Mouse (Mus musculus): ENCODE data around the gene Tgfb2.

Gene Tgfb2

GRCm38 (mm10) chr1:186705203-186705914, 430 bp downstream of the Tgfb2 start:
- peak overlapping the region; percentile 80 for H3K4me3 ChIP-seq (replicated peaks; ENCODE audit: low read length)

GRCm38 (mm10) chr1:186703980-186704701, 1.6 kb downstream of the Tgfb2 start:
- TF ChIP-seq CTCF (conservative IDR thresholded peaks at IDR 0.05; ENCODE audit: low read length) (no peak), POU5F1 (IDR thresholded peaks at IDR 0.05; ENCODE audit: borderline replicate concordance, low read length) (no peak), NANOG (IDR thresholded peaks at IDR 0.05; ENCODE audit: borderline replicate concordance, low read length) (no peak)
- peaks cover 15% of the 10 kb centered on the region for H3K9me3 ChIP-seq (ENCODE audit: low read length)
- no peaks in the 10 kb centered on the region for H3K36me3 ChIP-seq (ENCODE audit: insufficient read depth, low read length)
- peaks cover 18% of the 10 kb centered on the region for H3K4me1 ChIP-seq (replicated peaks; ENCODE audit: low read depth, low read length)
- peaks cover 59% of the 10 kb centered on the region for H3K27me3 ChIP-seq (ENCODE audit: insufficient read depth, low read length)
- H3K4me3 ChIP-seq (replicated peaks; ENCODE audit: low read length): peak overlapping the region; percentile 56

More at GRCm38 (mm10) chr1:186705203-186705914, 430 bp downstream of the Tgfb2 start:
- no peaks in the 10 kb centered on the region for H3K36me3 ChIP-seq (ENCODE audit: insufficient read depth, low read length)
- H3K27me3 ChIP-seq (ENCODE audit: insufficient read depth, low read length): peaks cover 59% of the 10 kb centered on the region
- peaks cover 18% of the 10 kb centered on the region for H3K4me1 ChIP-seq (replicated peaks; ENCODE audit: low read depth, low read length)
- TF ChIP-seq POU5F1 (IDR thresholded peaks at IDR 0.05; ENCODE audit: borderline replicate concordance, low read length) (no peak), NANOG (IDR thresholded peaks at IDR 0.05; ENCODE audit: borderline replicate concordance, low read length) (no peak), CTCF (conservative IDR thresholded peaks at IDR 0.05; ENCODE audit: low read length) (no peak)
- peaks cover 15% of the 10 kb centered on the region for H3K9me3 ChIP-seq (ENCODE audit: low read length)

- Histone ChIP-seq H3K27me3 (ENCODE audit: insufficient read depth, low read length) (peaks cover 59% of the 10 kb centered on the region), H3K4me1 (replicated peaks; ENCODE audit: low read depth, low read length) (peaks cover 18% of the 10 kb centered on the region), H3K36me3 (ENCODE audit: insufficient read depth, low read length) (no peaks in the 10 kb centered on the region), H3K4me3 (replicated peaks; ENCODE audit: low read length) (peak overlapping the region; percentile 56; the same call in 1 of the 2 replicates), H3K9me3 (ENCODE audit: low read length) (peaks cover 15% of the 10 kb centered on the region)
- no peak for TF ChIP-seq CTCF (conservative IDR thresholded peaks at IDR 0.05; ENCODE audit: low read length)
- TF ChIP-seq NANOG (IDR thresholded peaks at IDR 0.05; ENCODE audit: borderline replicate concordance, low read length): no peak
- no peak for TF ChIP-seq POU5F1 (IDR thresholded peaks at IDR 0.05; ENCODE audit: borderline replicate concordance, low read length)
These were observed 2.4 kb downstream of the Tgfb2 start for GRCm38 (mm10) chr1:186703256-186703979.

- H3K36me3 ChIP-seq (ENCODE audit: insufficient read depth, low read length): no peaks in the 10 kb centered on the region
- TF ChIP-seq NANOG (IDR thresholded peaks at IDR 0.05; ENCODE audit: borderline replicate concordance, low read length): no peak
- no peak for TF ChIP-seq CTCF (conservative IDR thresholded peaks at IDR 0.05; ENCODE audit: low read length)
- no peak for TF ChIP-seq POU5F1 (IDR thresholded peaks at IDR 0.05; ENCODE audit: borderline replicate concordance, low read length)
- peaks cover 52% of the 10 kb centered on the region for H3K27me3 ChIP-seq (ENCODE audit: insufficient read depth, low read length)
- peaks cover 11% of the 10 kb centered on the region for H3K9me3 ChIP-seq (ENCODE audit: low read length)
- H3K4me3 ChIP-seq (replicated peaks; ENCODE audit: low read length): no peak overlapping the region
- H3K4me1 ChIP-seq (replicated peaks; ENCODE audit: low read depth, low read length): peaks cover 18% of the 10 kb centered on the region
These were observed 3.2 kb downstream of the Tgfb2 start for GRCm38 (mm10) chr1:186702391-186703255.

- H3K36me3 ChIP-seq (ENCODE audit: insufficient read depth, low read length): no peaks in the 10 kb centered on the region
- no peak for TF ChIP-seq NANOG (IDR thresholded peaks at IDR 0.05; ENCODE audit: borderline replicate concordance, low read length)
- TF ChIP-seq POU5F1 (IDR thresholded peaks at IDR 0.05; ENCODE audit: borderline replicate concordance, low read length): no peak
- TF ChIP-seq CTCF (conservative IDR thresholded peaks at IDR 0.05; ENCODE audit: low read length): no peak
- no peaks in the 10 kb centered on the region; the same call in 1 of the 2 replicates for H3K9me3 ChIP-seq (ENCODE audit: low read length)
- H3K4me1 ChIP-seq (replicated peaks; ENCODE audit: low read depth, low read length): peaks cover 18% of the 10 kb centered on the region
- H3K27me3 ChIP-seq (ENCODE audit: insufficient read depth, low read length): peaks cover 40% of the 10 kb centered on the region
- no peak overlapping the region for H3K4me3 ChIP-seq (replicated peaks; ENCODE audit: low read length)
These were observed 4.4 kb downstream of the Tgfb2 start for GRCm38 (mm10) chr1:186701206-186701905.

- Histone ChIP-seq H3K4me3 (replicated peaks; ENCODE audit: low read length) (no peak overlapping the region), H3K36me3 (ENCODE audit: insufficient read depth, low read length) (no peaks in the 10 kb centered on the region), H3K27me3 (ENCODE audit: insufficient read depth, low read length) (peaks cover 32% of the 10 kb centered on the region), H3K4me1 (replicated peaks; ENCODE audit: low read depth, low read length) (peaks cover 13% of the 10 kb centered on the region), H3K9me3 (ENCODE audit: low read length) (no peaks in the 10 kb centered on the region; the same call in 1 of the 2 replicates)
- TF ChIP-seq CTCF (conservative IDR thresholded peaks at IDR 0.05; ENCODE audit: low read length) (no peak), POU5F1 (IDR thresholded peaks at IDR 0.05; ENCODE audit: borderline replicate concordance, low read length) (no peak), NANOG (IDR thresholded peaks at IDR 0.05; ENCODE audit: borderline replicate concordance, low read length) (no peak)
These were observed 5.3 kb downstream of the Tgfb2 start for GRCm38 (mm10) chr1:186700496-186700895.
